Mouse (Mus musculus) adrenal gland, postnatal 14 days (tissue): ENCODE results near the gene Ppef2. TPM values are rescaled to one million over a fixed set of nuclear protein-coding genes. Genes with fewer than 3 reads are reported as not detected.

Source experiments
- DNase-seq: peaks from one replicate; pipeline ENCODE4 v3.0.0; 2021; ENCODE audit warnings: mixed read lengths
- total RNA-seq: library from RNA; stranded (reverse); gene quantifications from 2 replicates; pipeline ENCODE4 v1.2.3, GENCODE M21; 2021

Ppef2 gene
- total RNA-seq, 1 experiment from 2014 or later, result 0.22 TPM

GRCm38 (mm10) chr5:92239333-92240232, 16.5 kb downstream of the Ppef2 start:
- peak; percentile 77 for DNase-seq

- DNase-seq, result no peak
Observed at GRCm38 (mm10) chr5:92234939-92235557, 21.0 kb downstream of the Ppef2 start.

- no peak for DNase-seq
Observed at GRCm38 (mm10) chr5:92233366-92233765, 22.7 kb downstream of the Ppef2 start.

- DNase-seq, result no peak
Observed at GRCm38 (mm10) chr5:92231836-92232235, 24.2 kb downstream of the Ppef2 start.

- DNase-seq, result no peak
Observed at GRCm38 (mm10) chr5:92230306-92230705, 25.8 kb downstream of the Ppef2 start.

GRCm38 (mm10) chr5:92229514-92229913, 26.6 kb downstream of the Ppef2 start:
- DNase-seq, result no peak

GRCm38 (mm10) chr5:92228776-92229175, 27.3 kb downstream of the Ppef2 start:
- DNase-seq, result no peak

GRCm38 (mm10) chr5:92227782-92228181, 28.3 kb downstream of the Ppef2 start:
- DNase-seq, result no peak

- DNase-seq, result peak; percentile 27
Observed at GRCm38 (mm10) chr5:92220287-92220902, 35.7 kb downstream of the Ppef2 start.

- no peak for DNase-seq
Observed at GRCm38 (mm10) chr5:92219826-92220225, 36.3 kb downstream of the Ppef2 start.

GRCm38 (mm10) chr5:92218915-92219793, 36.9 kb downstream of the Ppef2 start:
- DNase-seq, result no peak

- DNase-seq, result no peak
Observed at GRCm38 (mm10) chr5:92215308-92215707, 40.8 kb downstream of the Ppef2 start, which contains the start of gene U90926. U90926 (minus strand) TSS chr5:92215408.

GRCm38 (mm10) chr5:92212231-92212630, 43.8 kb downstream of the Ppef2 start:
- peak; percentile 62 for DNase-seq

- DNase-seq, result no peak
Observed at GRCm38 (mm10) chr5:92210205-92210604, 45.9 kb downstream of the Ppef2 start.

GRCm38 (mm10) chr5:92206121-92206520, 50.0 kb downstream of the Ppef2 start:
- no peak for DNase-seq

GRCm38 (mm10) chr5:92205706-92206105, 50.4 kb downstream of the Ppef2 start:
- DNase-seq, result peak; percentile 61

- DNase-seq, result no peak
Observed at GRCm38 (mm10) chr5:92205184-92205583, 50.9 kb downstream of the Ppef2 start.

GRCm38 (mm10) chr5:92204162-92205036, 51.7 kb downstream of the Ppef2 start:
- no peak for DNase-seq

- DNase-seq, result peak; percentile 27
Observed at GRCm38 (mm10) chr5:92198266-92198665, 57.8 kb downstream of the Ppef2 start.

- peak; percentile 39 for DNase-seq
Observed at GRCm38 (mm10) chr5:92196895-92197811, 58.9 kb downstream of the Ppef2 start.
